1 mouse cellular context compared by ENCODE assay signal in genomic region chr9:114455420-114455819, GRCm38 (mm10).
TF ChIP-seq lines count a peak whose summit lies in the region.

No protein-coding gene starts in this region.

TF ChIP-seq in CH12.LX, 34 proteins besides CTCF, POLR2A, EP300 and RAD21 (continued from another document):
- TF ChIP-seq ETS1 (conservative IDR thresholded peaks at IDR 0.05; ENCODE audit: low read depth, low read length) (peak; percentile 78), ZMIZ1 (IDR thresholded peaks at IDR 0.05; ENCODE audit: low read depth, low read length) (no peak; the same call in 1 of the 2 replicates), E2F4 (IDR thresholded peaks at IDR 0.05; ENCODE audit: insufficient replicate concordance, low read depth, low read length) (no peak), MAZ (IDR thresholded peaks at IDR 0.05; ENCODE audit: low read depth, low read length) (peak; percentile 60), IRF4 (IDR thresholded peaks at IDR 0.05; ENCODE audit: low read depth, low read length) (peak; percentile 97), MYC (IDR thresholded peaks at IDR 0.05; ENCODE audit: low read depth, low read length) (peak; percentile 38; the same call in 1 of the 2 replicates), RCOR1 (conservative IDR thresholded peaks at IDR 0.05; ENCODE audit: low read depth, low read length) (peak; percentile 73; the same call in 1 of the 2 replicates)
TF ChIP-seq in CH12.LX: peak in this region for 15.
